Mouse (Mus musculus) fibroblast of lung, adult 2 months (primary cell): ENCODE results near the gene Farp1.

ENCODE experiments used
- DNase-seq: peaks from one replicate; pipeline ENCODE4 v3.0.0-alpha.2; 2011; ENCODE audit warnings: low read depth

Farp1 gene

DNA sequence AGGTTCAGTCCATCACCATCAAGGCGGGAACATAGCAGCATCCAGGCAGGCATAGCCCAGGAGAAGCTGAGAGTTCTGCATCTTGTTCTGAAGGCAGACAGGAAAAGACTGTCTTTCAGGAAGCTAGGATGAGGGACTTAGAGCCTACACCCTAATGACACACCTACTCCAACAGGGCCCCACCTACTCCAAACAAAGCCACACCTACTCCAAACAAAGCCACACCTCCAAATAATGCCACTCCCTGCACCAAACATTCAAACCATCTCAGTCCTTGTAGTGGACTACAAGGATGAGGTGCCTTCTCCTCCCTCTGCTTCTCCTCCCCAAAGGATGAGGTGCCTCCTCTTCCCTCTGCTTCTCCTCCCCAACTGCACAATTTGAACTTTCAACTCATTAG lies 23.5 kb downstream of the Farp1 start:
- DNase-seq = no peak

DNA sequence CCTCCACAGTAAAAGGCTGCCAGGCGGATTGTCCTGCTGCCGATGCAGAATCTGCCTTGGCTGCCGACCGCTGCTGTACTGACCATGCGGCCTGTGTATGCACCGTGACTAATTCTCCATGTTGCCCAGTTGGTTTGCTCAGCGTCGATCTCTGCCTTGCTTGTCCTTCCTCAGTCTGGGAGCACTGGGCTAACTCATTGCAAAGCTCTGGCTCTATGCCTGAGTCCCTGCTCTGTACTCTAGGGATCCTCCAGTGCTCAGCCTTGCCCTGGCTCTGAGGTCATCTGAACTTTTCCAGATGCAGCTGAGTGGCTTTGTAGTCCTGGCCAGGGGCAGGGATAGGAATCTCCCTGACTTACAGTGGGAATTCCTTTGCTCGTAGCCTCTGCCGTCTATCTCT lies 24.3 kb downstream of the Farp1 start:
- DNase-seq = peak; percentile 75

DNA sequence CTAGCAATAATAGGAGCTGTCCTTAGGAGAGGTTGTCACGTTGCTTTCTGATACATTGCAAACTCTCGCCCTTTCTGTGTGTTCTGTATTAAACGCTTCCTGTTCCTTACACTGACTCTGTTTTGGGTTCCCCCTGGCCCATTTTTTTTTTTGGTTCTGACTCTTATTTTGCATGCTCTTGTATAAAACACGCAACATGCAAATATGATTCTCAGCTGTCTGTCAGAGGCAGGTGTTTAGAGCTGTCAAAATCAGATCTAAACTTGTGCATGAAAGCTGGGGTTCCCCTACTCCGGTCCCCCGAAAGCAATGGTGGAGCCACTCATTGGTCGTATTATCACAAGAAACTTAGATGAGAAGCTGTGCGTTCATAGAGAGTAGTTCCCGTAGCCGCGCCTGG lies 25.5 kb downstream of the Farp1 start:
- no peak for DNase-seq

DNA sequence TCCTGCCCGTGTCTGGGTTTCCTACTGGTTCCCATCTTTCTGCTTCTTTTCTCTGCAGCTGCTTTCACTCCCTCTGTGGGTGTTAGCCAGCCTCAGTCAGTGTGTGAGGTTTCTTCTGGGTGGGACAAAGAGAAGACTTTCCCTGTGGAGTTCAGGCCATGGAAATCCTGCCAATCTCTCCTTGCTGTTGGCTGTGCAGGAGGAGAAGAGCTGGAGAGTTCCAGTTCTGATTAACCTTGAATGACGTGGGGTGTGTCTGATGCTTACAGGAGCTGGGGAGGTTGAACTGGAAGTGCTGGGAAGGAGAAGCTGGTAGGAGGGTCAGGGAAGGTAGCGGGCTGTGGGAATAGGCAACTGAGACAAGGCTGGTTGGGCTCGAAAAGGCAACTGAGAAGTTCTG lies 26.7 kb downstream of the Farp1 start:
- DNase-seq = no peak

DNA sequence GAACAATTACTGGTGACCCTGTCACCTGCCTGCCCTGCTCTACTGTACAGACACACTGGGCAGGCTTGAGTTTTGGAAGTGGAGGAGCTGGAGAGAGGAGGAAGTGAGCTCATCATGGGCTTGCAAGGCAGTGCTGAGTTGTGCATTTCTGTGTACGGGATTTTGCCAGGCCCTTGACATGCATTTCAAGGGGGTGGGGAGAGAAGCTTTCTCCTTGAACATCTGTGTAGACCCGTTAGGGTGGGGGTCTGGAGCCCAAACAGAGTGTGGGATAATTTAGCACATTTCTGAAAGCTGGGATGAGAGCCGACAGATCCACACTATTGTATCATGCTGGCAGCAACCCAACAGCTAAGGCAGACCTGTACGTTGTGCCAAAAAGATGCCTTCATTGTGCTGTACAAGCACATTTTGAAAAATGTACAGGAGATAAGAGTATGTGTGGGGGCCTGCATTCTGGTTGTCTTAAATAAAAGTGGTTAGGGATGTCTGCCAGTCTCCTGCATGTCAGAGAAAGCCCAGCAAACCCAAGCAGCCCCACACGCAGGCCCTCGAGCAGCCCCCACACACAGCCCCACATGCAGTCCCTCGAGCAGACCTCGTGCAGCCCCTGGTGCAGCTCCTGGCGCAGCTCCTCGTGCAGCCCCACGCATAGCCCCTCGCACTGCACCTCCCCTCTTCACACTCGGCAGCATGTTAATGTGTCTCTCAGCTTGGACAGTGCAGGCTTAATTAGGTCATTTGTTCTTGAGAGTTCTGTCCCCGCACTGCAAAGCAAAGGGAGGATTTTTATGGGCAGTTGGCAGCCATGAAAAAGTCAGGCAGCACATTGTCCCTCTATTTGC lies 27.5 kb downstream of the Farp1 start:
- no peak for DNase-seq

DNA sequence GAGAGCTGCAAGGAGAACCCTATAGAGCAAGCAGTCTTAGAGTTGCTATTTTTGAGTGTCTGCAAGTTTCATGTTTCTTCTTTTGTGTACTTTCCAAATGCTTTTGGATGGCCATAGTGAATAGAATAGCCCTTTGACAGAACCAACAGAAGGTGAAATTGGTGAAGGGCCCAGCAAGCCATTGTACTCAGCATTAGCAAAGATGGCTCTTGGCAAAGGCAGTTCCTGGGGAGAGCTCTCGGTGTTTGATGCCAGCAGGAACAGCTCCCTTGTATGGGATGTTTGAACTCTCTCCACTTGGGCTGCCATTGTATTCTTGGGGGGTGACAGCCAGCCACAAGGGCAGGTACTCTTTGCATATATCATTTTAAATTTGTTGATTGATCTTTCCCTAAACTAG lies 29.7 kb downstream of the Farp1 start:
- no peak for DNase-seq

DNA sequence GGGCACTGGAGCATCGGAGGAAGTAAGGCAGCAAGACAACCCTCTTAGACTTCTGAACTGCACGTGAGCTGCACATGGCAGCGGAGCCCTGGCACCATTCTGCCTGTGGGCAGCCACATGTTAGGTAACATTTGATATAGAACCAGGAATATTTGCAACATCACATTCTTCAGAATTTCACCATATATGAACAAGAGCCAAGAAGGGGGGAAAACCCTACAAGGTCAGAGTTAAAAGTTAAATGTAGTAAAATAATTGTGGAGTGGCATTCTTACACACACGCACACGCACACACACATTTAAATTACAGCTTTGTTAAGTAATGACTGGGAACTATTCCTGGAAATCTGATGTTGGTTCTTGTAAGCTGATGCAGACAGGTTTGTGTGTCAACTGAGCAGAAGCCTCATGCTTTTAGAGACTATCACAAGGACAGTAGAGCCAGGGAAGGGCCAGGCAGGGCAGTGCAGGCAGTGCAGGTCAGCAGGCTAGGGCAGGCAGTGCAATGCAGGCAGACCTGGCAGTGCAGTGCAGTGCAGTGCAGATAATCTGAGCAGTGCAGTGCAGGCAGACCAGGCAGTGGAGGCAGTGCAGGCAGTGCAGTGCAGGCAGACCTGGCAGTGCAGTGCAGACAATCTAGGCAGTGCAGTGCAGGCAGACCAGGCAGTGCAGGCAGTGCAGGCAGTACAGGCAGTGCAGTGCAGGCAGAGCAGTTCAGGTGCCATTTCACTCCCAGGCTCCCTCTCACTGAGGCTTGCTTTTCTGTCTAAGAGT lies 38.3 kb downstream of the Farp1 start:
- DNase-seq = no peak

DNA sequence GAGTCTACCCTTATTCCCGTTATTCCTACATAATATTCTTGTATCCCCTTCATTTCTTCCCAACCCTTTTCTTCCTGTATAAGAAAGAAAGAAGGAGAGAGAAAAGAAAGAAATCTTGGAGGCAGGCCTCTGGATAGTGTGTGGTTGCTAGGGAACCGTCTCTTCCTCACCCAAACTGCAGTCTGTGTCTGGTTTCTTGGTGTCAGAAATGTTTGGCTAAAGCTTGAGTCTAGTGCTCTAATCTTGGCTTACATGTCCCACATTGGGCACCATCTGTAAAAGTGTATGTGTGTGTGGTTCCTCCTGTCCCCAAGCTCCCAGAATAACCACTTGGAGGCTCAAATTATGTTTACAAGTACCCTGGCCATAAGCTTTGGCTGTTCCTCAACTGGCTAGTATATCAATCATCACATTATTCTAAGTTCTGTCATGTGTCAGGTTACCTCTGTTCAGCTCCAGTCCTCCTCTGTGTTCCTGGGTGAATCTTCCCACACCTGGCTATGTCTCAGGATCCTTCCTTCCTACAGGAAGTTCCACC lies 39.3 kb downstream of the Farp1 start:
- DNase-seq = no peak

DNA sequence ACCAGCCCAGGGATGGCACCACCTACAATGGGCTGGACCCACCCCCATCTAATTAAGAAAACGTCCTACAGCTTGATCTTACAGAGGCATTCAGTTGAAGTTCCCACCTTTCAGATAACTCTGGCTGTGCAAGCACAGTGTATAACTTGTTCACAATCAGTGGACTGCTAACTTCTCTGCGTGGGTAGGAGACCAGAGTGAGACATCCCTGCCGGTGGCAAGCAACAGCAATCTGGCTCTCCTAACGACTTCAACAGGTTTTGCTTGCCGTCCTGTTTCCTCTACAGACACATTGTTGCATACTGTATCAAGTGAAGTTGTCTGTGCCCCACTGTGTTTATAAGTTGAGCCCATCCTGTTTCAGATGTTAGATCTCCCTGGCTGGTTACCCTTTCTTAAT lies 45.7 kb downstream of the Farp1 start:
- no peak for DNase-seq

DNA sequence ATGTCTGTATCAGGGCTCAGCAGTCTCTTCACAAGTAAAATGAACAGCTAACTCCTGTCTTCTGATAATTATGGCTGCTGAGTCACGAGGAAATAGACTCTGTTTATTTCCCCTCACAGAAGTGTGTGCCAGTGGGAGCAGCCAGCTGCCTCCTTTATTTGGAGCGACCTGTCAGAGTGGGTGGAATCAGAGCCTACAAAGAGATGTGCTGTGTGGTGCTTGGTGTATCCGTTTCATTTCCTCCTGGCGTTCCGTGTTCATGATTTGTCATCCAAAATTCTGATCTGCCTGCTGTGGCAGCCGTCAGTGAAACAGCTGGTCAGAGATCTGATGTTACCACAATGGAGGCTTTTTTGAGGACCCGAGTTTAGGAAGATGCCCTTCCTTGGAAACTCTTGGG lies 47.3 kb downstream of the Farp1 start:
- DNase-seq = peak; percentile 70

DNA sequence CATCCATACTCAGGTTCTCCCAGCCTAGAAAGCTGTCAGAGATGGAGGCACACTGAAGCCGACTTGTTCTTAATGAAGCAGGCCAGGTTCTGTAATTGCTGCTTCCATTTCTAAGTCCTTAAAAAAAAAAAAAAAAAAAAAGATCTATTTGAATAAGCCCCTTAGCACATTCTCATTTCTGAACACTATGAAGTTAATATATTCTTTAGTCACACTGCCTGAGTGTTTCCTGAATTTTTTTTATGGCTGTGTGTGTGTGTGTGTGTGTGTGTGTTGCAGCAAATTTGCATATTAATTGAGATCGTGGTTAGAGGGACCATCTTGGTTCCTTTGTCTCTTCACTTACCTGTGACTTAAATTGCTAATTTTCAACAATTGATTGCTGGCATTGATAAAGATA lies 47.8 kb downstream of the Farp1 start:
- no peak for DNase-seq

DNA sequence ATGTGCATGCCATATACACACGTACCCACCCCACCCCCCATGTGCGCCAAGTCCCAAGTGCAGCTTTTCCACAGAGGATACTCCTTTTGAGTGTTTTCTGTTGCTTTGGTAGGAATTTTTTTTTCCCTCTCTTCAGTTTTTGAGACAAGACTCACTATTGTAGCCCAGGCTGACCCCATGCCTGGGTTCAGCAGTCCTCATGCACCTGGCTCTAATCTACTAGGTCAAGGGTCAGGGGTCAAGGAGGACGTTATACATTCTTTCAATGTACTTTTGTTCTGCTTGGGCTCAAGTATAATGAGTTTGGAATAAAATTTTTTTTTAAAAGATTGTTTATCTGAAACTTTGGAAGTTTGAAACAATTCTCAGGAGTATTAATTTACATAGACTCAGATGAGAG lies 48.4 kb downstream of the Farp1 start:
- DNase-seq = no peak

DNA sequence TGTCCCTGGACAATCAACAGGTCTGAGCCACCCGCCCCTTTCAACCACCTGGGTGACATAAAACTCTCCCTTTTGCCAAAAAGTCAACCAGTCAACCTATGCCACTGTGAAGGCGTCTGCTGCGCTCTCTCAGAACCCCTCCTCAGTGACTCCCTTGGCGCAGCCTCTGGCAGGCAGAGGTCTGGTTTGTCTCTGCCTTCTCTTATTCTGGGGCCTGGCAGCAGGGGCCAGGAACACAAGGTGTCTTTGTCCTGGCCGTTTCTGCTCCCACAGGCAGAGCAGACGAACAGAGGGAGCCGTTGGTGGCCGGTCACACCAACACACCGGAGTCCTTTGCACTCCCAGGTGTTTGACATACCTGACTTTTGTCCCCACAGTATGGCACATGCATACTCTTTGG lies 57.5 kb downstream of the Farp1 start:
- DNase-seq = no peak

DNA sequence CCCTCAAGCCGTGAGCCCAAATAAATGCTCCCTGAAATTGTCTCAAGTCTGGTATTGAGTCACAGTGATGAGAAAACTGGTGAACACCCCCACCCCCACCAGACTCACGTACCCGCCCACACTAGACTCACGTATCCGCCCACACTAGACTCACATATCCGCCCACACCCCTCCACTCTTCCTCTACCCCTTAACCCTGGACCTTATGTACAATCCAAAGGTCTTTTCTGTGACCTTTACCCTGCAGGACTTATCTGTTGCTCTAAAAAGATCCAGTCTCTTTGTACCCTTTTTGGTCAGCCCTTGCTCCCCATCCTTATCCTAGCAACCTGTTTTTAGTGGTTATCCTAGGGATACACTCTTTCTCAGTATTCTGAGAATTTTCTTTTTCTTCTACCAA lies 58.9 kb downstream of the Farp1 start:
- DNase-seq = no peak

DNA sequence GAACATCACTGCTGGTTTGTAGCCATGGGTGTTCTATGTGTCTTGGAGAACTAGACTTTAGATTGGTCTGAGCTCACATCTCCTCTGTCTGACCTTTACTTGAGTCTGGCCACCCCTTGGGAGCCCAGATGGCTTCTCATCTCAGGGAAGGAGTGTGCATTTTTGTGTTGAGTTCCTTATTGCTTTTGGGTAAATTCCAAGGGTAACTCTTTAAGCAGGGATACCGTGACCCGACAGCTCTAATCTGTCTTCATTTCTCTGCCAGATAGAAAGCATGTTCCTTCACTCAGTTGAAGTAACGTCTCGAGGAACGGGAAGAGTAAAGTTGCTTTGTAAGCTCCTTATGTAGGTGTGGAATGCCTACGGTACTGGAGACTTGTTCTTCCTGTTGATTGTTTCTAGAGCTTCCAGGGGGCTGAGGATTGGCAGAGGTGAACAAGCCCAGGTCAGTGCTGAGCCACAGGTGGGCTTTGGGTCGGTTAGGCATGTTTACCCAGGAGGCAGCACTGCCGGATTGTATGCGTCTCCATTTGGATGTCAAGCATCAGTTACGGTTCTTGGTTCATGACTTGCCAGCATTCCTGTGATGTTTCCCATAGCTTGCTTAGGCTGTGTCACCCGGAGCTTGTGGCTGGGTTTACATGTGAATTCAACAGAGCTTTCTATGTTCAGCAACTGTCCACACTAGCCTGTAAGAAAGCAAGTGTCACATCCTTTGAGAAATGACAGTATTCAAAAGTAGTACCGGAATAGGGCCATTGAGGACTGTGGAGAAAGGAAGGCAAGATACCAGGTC lies 62.8 kb downstream of the Farp1 start:
- DNase-seq = peak; percentile 60

DNA sequence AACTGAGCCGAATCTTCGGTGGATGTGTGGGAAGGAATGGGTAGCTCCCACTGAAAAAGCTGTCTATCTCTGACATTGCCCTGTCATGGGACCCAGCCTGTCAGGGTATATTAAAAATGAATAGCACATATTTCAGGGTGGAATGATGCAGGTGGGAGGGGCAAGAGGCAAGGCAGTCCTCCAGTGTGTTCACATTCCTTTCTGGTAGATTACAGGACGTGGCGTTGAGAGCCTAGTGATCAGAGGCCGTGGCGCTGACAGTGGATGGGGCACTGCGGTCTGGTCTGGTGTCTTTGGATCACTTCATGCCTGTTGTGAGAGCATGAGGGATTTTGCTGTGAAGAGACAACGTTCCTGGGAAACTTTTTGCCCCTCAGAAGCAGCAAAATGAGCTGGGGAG lies 64.1 kb downstream of the Farp1 start:
- DNase-seq = no peak

DNA sequence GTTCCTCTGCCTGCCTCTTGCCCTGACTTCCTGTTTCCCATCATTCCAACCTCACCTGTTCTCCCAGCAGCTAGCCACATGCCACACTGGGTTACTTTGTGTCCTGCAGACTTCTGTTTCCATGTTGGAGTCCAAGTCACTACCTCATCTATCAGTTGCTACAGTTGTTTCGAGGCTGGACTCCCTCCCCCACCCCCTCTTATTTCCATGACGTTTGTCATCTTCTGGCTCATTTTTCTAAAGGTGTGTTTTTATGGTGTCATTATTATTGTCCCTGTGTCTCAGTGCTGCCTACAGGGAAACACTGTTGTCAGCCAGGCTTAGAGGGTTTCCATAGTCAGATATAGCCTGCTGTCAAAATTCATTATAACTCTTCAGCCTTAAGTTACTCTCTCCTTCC lies 64.9 kb downstream of the Farp1 start:
- no peak for DNase-seq

DNA sequence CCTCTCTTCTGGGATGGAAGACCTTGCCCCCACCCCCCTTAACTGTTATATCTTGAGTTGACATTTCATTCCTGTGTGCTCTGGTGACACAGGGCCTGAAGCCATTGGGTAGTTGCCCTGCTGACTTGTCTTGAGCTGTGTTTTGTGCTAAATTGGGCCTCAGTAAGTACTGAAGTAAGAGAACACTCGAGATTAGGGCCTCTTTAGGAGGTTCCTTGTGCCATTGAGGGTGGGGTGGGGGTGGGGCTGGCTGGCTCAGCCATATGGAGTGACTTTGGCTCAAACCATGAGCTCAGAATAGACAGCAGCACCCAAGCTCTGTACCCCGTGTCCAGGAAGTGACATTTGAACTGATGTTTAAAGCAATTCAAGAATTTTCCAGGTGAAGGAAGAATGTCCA lies 65.8 kb downstream of the Farp1 start:
- no peak for DNase-seq

DNA sequence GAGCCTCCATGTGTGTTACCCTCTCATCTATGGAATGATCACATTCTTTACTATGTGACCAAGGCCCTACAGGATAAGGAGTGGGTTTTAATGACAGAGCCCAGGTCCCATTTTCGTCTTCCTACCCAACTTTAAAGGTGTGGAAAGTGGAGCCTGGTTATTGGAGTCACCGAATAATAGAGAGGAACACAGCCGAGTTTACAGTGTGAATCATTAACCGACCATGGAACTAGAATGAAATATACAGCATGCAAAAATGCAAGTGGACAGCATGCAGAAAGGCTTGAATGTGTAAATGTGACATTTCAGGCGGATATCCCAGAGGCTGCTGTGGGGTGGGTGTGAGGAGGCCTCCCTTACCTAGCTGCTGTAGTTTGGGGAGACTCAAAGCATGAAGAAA lies 66.5 kb downstream of the Farp1 start:
- no peak for DNase-seq

DNA sequence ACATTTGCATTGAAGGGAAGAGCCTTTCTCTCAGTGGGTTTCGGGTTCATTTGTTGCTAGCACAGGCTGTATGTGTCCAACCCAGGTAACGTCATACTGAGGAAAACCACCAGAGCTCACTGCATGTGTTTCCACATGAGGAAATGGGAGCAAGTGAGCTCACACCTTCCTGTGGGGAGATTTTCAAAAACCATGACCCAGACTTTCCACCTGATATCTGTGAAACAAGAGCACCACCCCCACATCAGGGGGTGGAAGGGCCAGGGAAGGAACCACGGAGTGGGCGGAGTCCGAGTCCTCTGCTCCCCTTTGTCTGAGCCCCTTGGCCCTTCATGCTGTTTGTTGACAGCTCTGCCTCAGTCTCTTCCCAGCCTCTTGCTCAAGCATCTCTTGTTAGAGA lies 67.6 kb downstream of the Farp1 start:
- DNase-seq = no peak

DNA sequence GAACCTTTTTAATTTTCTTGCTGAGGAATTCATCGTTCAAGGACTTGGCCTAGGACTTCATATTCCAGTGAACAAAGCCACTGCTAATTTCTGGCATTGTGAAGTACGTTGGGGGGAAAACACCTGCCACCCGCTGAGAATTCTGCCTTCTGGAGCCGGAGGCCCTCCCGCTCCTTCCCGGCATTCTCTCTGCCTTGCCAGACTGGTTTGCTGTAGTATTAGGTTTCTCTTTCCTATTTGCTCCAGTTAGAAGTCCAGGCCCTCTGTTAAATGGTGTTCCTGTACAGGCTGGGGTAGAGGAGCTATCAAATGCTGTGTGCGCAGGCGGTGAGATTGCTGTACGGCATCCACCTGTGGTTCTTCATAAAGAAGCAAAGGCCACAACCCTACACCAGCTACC lies 68.5 kb downstream of the Farp1 start:
- no peak for DNase-seq

DNA sequence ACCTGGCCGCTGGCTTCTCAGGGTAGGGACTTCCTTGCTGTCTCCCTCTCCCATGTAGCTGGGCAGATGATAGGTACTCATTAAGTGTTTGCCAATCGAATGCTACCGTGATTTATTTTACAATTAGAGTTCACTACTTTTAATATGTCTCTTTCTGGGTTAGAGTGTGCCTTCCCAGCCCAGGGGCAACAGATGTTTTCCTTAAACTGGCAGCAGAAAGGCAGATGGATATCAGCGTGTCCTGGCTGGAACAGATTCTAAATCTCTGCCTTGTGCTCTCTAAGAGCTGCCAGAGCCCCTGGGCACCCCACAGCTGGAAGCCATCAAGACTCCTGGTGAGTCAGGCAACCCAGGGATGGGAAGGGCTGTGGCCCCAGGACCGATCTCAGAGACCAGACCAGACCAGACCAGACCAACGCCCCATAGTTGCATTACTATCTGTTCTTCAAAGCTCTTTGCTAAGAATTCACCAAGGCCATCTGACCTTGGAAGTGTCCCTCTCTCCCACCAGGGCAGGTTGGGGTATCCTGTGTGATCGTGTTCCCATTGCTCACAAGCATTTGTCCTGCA lies 69.8 kb downstream of the Farp1 start:
- peak; percentile 63 for DNase-seq
